Mouse (Mus musculus) heart, embryonic 11.5 days (tissue): Measurements from ENCODE around the gene Ube2f. TPM values are rescaled to one million over a fixed set of nuclear protein-coding genes. Genes with fewer than 3 reads are reported as not detected.

Experiments
- ATAC-seq: fragments of 200-750 bp; cut with Nextera tagmentation; replicated peaks from 2 replicates; pipeline ENCODE4 v1.8.0; 2017; ENCODE audit warnings: moderate library complexity; ENCODE audit not compliant: insufficient number of reproducible peaks, low FRiP score, low TSS enrichment
- H3K27ac ChIP-seq: fragments of 300-500 bp; sonication (generic); 2 replicates; pipeline ENCODE4 v1.5.1; 2014; ENCODE audit warnings: mild to moderate bottlenecking, low read depth, low read length
- H3K27me3 ChIP-seq: fragments of 300-500 bp; sonication (generic); 2 replicates; pipeline ENCODE4 v1.6.1; 2014; ENCODE audit warnings: mild to moderate bottlenecking, low read length, mixed read lengths; ENCODE audit not compliant: control insufficient read depth, insufficient read depth
- H3K36me3 ChIP-seq: fragments of 300-500 bp; sonication (generic); 2 replicates; pipeline ENCODE4 v1.6.1; 2014; ENCODE audit warnings: mild to moderate bottlenecking, low read length, moderate library complexity, mixed read lengths; ENCODE audit not compliant: control insufficient read depth, insufficient read depth
- H3K4me1 ChIP-seq: fragments of 300-500 bp; sonication (generic); 2 replicates; pipeline ENCODE4 v1.6.1; 2014; ENCODE audit warnings: low read length; ENCODE audit not compliant: control insufficient read depth, insufficient read depth
- H3K4me2 ChIP-seq: fragments of 300-500 bp; sonication (generic); 2 replicates; pipeline ENCODE4 v1.6.1; 2014; ENCODE audit warnings: mild to moderate bottlenecking, moderate library complexity
- H3K4me3 ChIP-seq: fragments of 300-500 bp; sonication (generic); 2 replicates; pipeline ENCODE4 v1.5.1; 2014; ENCODE audit warnings: low read depth, low read length
- H3K9ac ChIP-seq: fragments of 300-500 bp; sonication (generic); 2 replicates; pipeline ENCODE4 v1.6.1; 2014; ENCODE audit warnings: mild to moderate bottlenecking, low read depth, low read length, moderate library complexity
- H3K9me3 ChIP-seq: fragments of 300-500 bp; sonication (generic); replicated peaks from 2 replicates; pipeline ENCODE4 v1.6.1; 2016; ENCODE audit warnings: low read length; ENCODE audit not compliant: control insufficient read depth
- WGBS: fragments of 180-500 bp; shearing (Covaris S2); extraction: QIAGEN DNeasy Blood & Tissue Kit; methylation state at CpG from one replicate; pipeline ENCODE4 v1.1.7; 2014; ENCODE audit not compliant: insufficient replicate concordance; 5-methylcytosine and 5-hydroxymethylcytosine counted together
- polyA plus RNA-seq: library from polyadenylated mRNA; unstranded; fragments of >200 nt; fragmentation: Nextera tagmentation; extraction: Ambion mirVana; gene quantifications from 2 replicates; pipeline ENCODE4 v1.2.1, GENCODE M21; 2014

Gene Ube2f
- polyA plus RNA-seq, 1 experiment from 2014 or later = 75.7 TPM

GRCm38 (mm10) chr1:91209785-91210184, 40.3 kb upstream of the Ube2f start:
- Histone ChIP-seq H3K9ac (0 out of 2 replicates have a peak overlapping the region, but pooled peaks have one; percentile 35), H3K27me3 (no peaks in the 10 kb centered on the region), H3K4me1 (peaks cover 29% of the 10 kb centered on the region), H3K27ac (peak overlapping the region; percentile 82), H3K9me3 (no peaks in the 10 kb centered on the region), H3K36me3 (no peaks in the 10 kb centered on the region), H3K4me3 (no peak overlapping the region), H3K4me2 (no peak overlapping the region)
- ATAC-seq = no peak
- WGBS = 74% methylated on average over 6 of the region's 6 CpGs

DNA sequence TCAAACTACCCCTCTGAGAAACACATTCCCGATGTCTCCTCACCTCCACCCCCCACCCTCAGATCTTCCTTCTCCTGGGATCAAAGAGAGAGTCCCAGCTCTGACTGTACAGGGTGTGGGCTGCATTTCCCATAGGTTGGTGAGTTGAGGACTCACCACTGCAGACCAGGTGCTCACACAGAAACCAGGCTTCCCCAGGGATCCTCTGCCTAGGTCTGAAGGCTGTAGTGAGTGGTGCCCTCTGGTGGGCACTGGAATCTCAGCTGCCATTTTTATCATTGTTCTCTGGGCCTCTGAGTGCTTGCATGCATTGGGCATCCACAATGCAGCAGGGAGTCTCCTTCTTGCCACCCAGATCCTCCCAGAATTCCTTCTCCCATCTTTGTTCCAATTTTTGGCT, 39.0 kb upstream of the Ube2f start:
- Histone ChIP-seq H3K4me2 (no peak overlapping the region), H3K27me3 (no peaks in the 10 kb centered on the region), H3K9me3 (no peaks in the 10 kb centered on the region), H3K4me3 (no peak overlapping the region), H3K36me3 (no peaks in the 10 kb centered on the region), H3K9ac (0 out of 2 replicates have a peak overlapping the region, but pooled peaks have one; percentile 34), H3K4me1 (peaks cover 41% of the 10 kb centered on the region), H3K27ac (peak overlapping the region; percentile 22; the same call in 1 of the 2 replicates)
- 73% methylated on average over 1 of the region's 1 CpGs for WGBS
- ATAC-seq = no peak

GRCm38 (mm10) chr1:91211591-91212008, 38.5 kb upstream of the Ube2f start:
- Histone ChIP-seq H3K9ac (no peak overlapping the region), H3K4me1 (peaks cover 46% of the 10 kb centered on the region), H3K4me3 (no peak overlapping the region), H3K27me3 (no peaks in the 10 kb centered on the region), H3K9me3 (no peaks in the 10 kb centered on the region), H3K36me3 (no peaks in the 10 kb centered on the region), H3K27ac (peak overlapping the region; percentile 70), H3K4me2 (no peak overlapping the region)
- 47% methylated on average over 7 of the region's 7 CpGs for WGBS
- ATAC-seq = peak; percentile 24; the same call in 1 of the 2 replicates

DNA sequence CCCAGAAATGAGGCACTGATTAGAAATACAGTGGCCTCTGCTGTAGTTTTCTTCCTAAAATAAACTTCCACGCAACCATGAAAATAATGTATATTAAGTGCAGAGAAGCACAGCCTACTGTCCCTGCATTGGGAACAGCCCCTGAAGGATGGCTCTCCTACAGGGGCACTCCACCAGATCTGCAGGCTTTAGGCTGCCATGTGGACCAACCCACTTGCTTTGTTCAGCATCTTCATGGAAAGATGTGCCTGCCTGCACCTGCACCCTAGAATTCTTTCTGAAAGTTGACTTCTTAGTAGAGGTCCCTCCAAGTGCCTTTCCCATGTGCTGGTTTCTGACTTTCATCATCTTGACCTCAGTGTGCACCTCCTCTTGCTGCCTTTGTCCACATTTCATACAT, 34.8 kb upstream of the Ube2f start:
- Histone ChIP-seq H3K36me3 (no peaks in the 10 kb centered on the region), H3K9ac (no peak overlapping the region), H3K4me1 (peaks cover 51% of the 10 kb centered on the region), H3K27me3 (no peaks in the 10 kb centered on the region), H3K4me3 (no peak overlapping the region), H3K27ac (peak overlapping the region; percentile 50; the same call in 1 of the 2 replicates), H3K9me3 (no peaks in the 10 kb centered on the region), H3K4me2 (no peak overlapping the region)
- ATAC-seq = no peak
- 79% methylated on average over 1 of the region's 1 CpGs for WGBS

GRCm38 (mm10) chr1:91215981-91216380, 34.1 kb upstream of the Ube2f start:
- ATAC-seq = no peak
- Histone ChIP-seq H3K9ac (no peak overlapping the region), H3K4me1 (peaks cover 44% of the 10 kb centered on the region), H3K4me3 (no peak overlapping the region), H3K9me3 (no peaks in the 10 kb centered on the region), H3K36me3 (no peaks in the 10 kb centered on the region), H3K27ac (peak overlapping the region; percentile 94), H3K4me2 (no peak overlapping the region), H3K27me3 (no peaks in the 10 kb centered on the region)
- 23% methylated on average over 1 of the region's 1 CpGs for WGBS

GRCm38 (mm10) chr1:91216504-91217267, 33.4 kb upstream of the Ube2f start:
- no peaks in the 10 kb centered on the region for H3K27me3 ChIP-seq
- H3K9me3 ChIP-seq = no peaks in the 10 kb centered on the region
- no peak overlapping the region for H3K9ac ChIP-seq
- H3K4me3 ChIP-seq = no peak overlapping the region
- peaks cover 39% of the 10 kb centered on the region for H3K4me1 ChIP-seq
- WGBS = 34% methylated on average over 10 of the region's 10 CpGs
- ATAC-seq = no peak
- peak overlapping the region; percentile 22 for H3K4me2 ChIP-seq
- peak overlapping the region; percentile 94 for H3K27ac ChIP-seq
- H3K36me3 ChIP-seq = no peaks in the 10 kb centered on the region

GRCm38 (mm10) chr1:91219641-91220321, 30.3 kb upstream of the Ube2f start:
- Histone ChIP-seq H3K27ac (no peak overlapping the region), H3K4me3 (no peak overlapping the region), H3K9me3 (no peaks in the 10 kb centered on the region), H3K36me3 (no peaks in the 10 kb centered on the region), H3K4me2 (no peak overlapping the region), H3K9ac (no peak overlapping the region), H3K27me3 (no peaks in the 10 kb centered on the region), H3K4me1 (peaks cover 29% of the 10 kb centered on the region)
- ATAC-seq = no peak
- WGBS = 73% methylated on average over 7 of the region's 7 CpGs

- no peak for ATAC-seq
- 74% methylated on average over 3 of the region's 3 CpGs for WGBS
- Histone ChIP-seq H3K36me3 (no peaks in the 10 kb centered on the region), H3K4me3 (no peak overlapping the region), H3K9me3 (no peaks in the 10 kb centered on the region), H3K4me1 (peaks cover 24% of the 10 kb centered on the region), H3K27me3 (no peaks in the 10 kb centered on the region), H3K4me2 (no peak overlapping the region), H3K9ac (no peak overlapping the region), H3K27ac (no peak overlapping the region)
These were observed 29.8 kb upstream of the Ube2f start for GRCm38 (mm10) chr1:91220322-91220672.
